32 mouse cellular contexts compared by ENCODE assay signal in the genomic region with DNA sequence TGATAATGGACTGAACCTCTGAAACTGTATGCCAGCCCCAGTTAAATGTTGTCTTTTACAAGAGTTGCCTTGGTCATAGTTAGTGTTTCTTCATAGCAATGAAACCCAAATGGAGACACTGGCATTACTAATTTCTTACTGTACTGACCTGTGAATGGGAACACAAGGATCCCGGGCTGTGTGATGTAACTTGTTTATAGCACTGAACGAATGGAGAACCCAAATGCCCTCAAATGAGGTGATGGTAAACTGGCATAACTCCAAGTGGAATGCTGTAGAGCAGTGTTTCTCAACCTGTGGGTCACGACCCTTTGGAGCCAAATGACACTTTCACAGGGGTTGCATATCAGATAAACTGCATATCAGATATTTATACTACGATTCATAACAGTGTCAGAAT. TPM values are rescaled to one million over a fixed set of nuclear protein-coding genes. Genes with fewer than 3 reads are reported as not detected.
"Had no signal": no experiment of that assay in that cellular context is flagged by ENCODE, and none has a peak within 500 bp of the region (broad histone marks: within the 10 kb centered on the region; RNA-seq: fewer than 3 reads in every experiment).

No protein-coding gene starts in this region.

- H3K4me1 ChIP-seq: embryonic facial prominence, embryonic 10.5 days; embryonic facial prominence, embryonic 12.5 days; embryonic facial prominence, embryonic 13.5 days; embryonic facial prominence, embryonic 15.5 days; forebrain, embryonic 10.5 days; forebrain, embryonic 12.5 days; forebrain, embryonic 13.5 days had no signal

- H3K36me3 ChIP-seq: embryonic facial prominence, embryonic 10.5 days; embryonic facial prominence, embryonic 12.5 days; embryonic facial prominence, embryonic 13.5 days; embryonic facial prominence, embryonic 15.5 days; forebrain, embryonic 10.5 days; forebrain, embryonic 12.5 days; forebrain, embryonic 15.5 days had no signal

- H3K4me2 ChIP-seq: embryonic facial prominence, embryonic 12.5 days; embryonic facial prominence, embryonic 13.5 days; embryonic facial prominence, embryonic 15.5 days; forebrain, embryonic 12.5 days; forebrain, embryonic 13.5 days; forebrain, embryonic 15.5 days had no signal

- H3K9ac ChIP-seq: embryonic facial prominence, embryonic 12.5 days; embryonic facial prominence, embryonic 13.5 days; embryonic facial prominence, embryonic 15.5 days; forebrain, embryonic 12.5 days; forebrain, embryonic 13.5 days; forebrain, embryonic 15.5 days; forebrain, postnatal 0 days had no signal

- ATAC-seq: forebrain, embryonic 15.5 days; forebrain, embryonic 16.5 days had no signal

- H3K9me3 ChIP-seq: embryonic facial prominence, embryonic 10.5 days; embryonic facial prominence, embryonic 12.5 days; embryonic facial prominence, embryonic 13.5 days; embryonic facial prominence, embryonic 15.5 days; forebrain, embryonic 10.5 days; forebrain, embryonic 12.5 days; forebrain, embryonic 13.5 days; forebrain, embryonic 15.5 days had no signal

- H3K4me3 ChIP-seq: embryonic facial prominence, embryonic 10.5 days; embryonic facial prominence, embryonic 12.5 days; embryonic facial prominence, embryonic 13.5 days; embryonic facial prominence, embryonic 15.5 days; erythroblast, embryonic 14.5 days; forebrain, embryonic 10.5 days; forebrain, embryonic 12.5 days; forebrain, embryonic 13.5 days; forebrain, embryonic 15.5 days; gastrocnemius, adult 2 months; heart, adult 2 months had no signal

- DNase-seq: cerebellum, adult 8-10 months; cerebellum, adult 9-10 months; cerebellum, adult 9-11 months; cerebellum, postnatal 10 days; cerebellum, postnatal 14 days; cerebellum, postnatal 25 days; cerebellum, postnatal 36 days; embryo, embryonic 11 days; forebrain, postnatal 0 days; gastrocnemius, adult 2 months; gastrocnemius, postnatal 10 days; gastrocnemius, postnatal 14 days; gastrocnemius, postnatal 25 days; gastrocnemius, postnatal 36 days; heart, adult 11 months; heart, adult 18-20 months; heart, adult 2 months had no signal

- H3K27ac ChIP-seq: embryonic facial prominence, embryonic 10.5 days; embryonic facial prominence, embryonic 12.5 days; embryonic facial prominence, embryonic 13.5 days; embryonic facial prominence, embryonic 15.5 days; forebrain, embryonic 10.5 days; forebrain, embryonic 12.5 days; forebrain, embryonic 13.5 days; forebrain, embryonic 15.5 days; gastrocnemius, adult 2 months; heart, adult 2 months had no signal

- H3K27me3 ChIP-seq: embryonic facial prominence, embryonic 12.5 days; embryonic facial prominence, embryonic 15.5 days; forebrain, embryonic 13.5 days; forebrain, embryonic 15.5 days had no signal

RNA-seq across cellular contexts. Expression of a gene that starts 41.1 kb away (rescaled TPM):
- total RNA-seq: gastrocnemius, adult 18-20 months; gastrocnemius, adult 2 months; gastrocnemius, adult 8-10 months; gastrocnemius, postnatal 10 days; gastrocnemius, postnatal 14 days; gastrocnemius, postnatal 25 days; gastrocnemius, postnatal 36 days; gastrocnemius, postnatal 4 days; granulocyte monocyte progenitor cell, adult 5-6 weeks; heart, adult 18-20 months; heart, adult 2 months had no signal
- polyA plus RNA-seq: embryonic facial prominence, embryonic 13.5 days; erythroblast, embryonic 14.5 days; gonadal fat pad, adult 2 months; heart, adult 2 months had no signal
